Mouse (Mus musculus) stomach, postnatal 0 days (tissue): ENCODE measurements around the gene Fcer1g.

Source experiments
- CTCF ChIP-seq: IDR thresholded peaks from 2 replicates; pipeline ENCODE4 v1.5.1; 2016; ENCODE audit warnings: antibody characterized with exemption, low read depth, mild to moderate bottlenecking, moderate library complexity
- EP300 ChIP-seq: optimal IDR thresholded peaks from 2 replicates; pipeline ENCODE3; 2016; ENCODE audit warnings: antibody characterized with exemption

DNA sequence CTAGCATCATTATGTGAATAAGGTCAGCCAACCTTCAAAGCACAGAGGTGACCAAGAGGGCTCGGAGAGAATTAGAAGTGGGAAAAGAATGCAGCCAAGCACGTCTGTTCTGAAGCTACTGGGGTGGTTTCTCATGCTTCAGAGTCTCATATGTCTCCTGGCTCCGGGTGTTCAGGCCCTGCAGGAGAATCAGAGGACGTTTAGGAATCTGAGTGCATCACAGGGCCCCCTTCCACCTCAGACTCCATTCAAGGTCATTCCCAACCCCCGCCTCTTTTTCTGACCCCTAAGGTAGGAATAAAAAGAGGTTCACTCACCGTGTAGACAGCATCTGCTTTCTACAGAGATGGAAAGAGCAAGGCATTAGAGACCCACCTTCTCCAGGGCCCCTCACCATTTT, 4.4 kb downstream of the Fcer1g start:
- TF ChIP-seq CTCF (no peak), EP300 (no peak)
